ENCODE assay signal across 26 mouse cellular contexts in the genomic region with DNA sequence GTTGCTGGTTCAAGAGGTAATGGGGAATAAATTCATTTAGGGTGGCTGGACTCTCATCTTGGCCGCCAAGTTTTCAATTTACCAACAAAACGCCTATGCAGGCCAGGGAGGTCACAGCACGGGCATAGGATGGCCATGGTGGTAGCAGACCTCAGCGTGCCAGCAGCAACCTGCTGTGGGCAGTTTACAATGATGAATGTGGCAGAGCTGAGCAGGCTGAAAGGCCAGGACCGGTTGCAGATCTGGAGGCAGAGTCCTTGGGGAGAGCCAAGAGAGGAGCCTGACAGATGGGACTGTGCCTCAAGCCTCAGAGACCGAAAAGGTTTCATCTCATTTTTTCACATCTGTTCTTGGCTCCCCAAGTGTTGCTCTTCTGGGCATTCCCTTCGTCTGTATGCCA.
DNase-seq lines count a peak whose midpoint lies in the region; ATAC-seq lines count a peak whose summit lies in the region.
"Had no signal": no experiment of that assay in that cellular context is flagged by ENCODE, and none has a peak within 500 bp of the region (broad histone marks: within the 10 kb centered on the region; RNA-seq: fewer than 3 reads in every experiment).

No protein-coding gene starts in this region.

- peak; percentile 50; the same call in 1 of the 2 replicates for ATAC-seq in hindbrain, embryonic 16.5 days
- no peak for ATAC-seq in hindbrain, embryonic 14.5 days (ENCODE audit: low FRiP score)
- ATAC-seq: forebrain, postnatal 0 days; inflammation-experienced regulatory T-cells, adult 6 months; midbrain, embryonic 13.5 days had no signal

- no peak overlapping the region for H3K27ac ChIP-seq in hindbrain, embryonic 16.5 days (ENCODE audit: low read depth, low read length)
- no peak overlapping the region for H3K27ac ChIP-seq in hindbrain, embryonic 14.5 days
- H3K27ac ChIP-seq: embryonic facial prominence, embryonic 12.5 days; gastrocnemius, adult 2 months; heart, embryonic 10.5 days; left cerebral cortex, adult 2 months; limb, embryonic 10.5 days; liver, embryonic 15.5 days; midbrain, embryonic 13.5 days; neural tube, embryonic 15.5 days had no signal

- H3K27me3 ChIP-seq in hindbrain, embryonic 16.5 days (replicated peaks; ENCODE audit: control insufficient read depth, insufficient read depth, low read length) = no peaks in the 10 kb centered on the region
- no peaks in the 10 kb centered on the region for H3K27me3 ChIP-seq in hindbrain, embryonic 14.5 days (ENCODE audit: control insufficient read depth, insufficient read depth, low read length)
- H3K27me3 ChIP-seq: embryonic facial prominence, embryonic 12.5 days; liver, embryonic 15.5 days; midbrain, embryonic 13.5 days; neural tube, embryonic 15.5 days had no signal

- DNase-seq in hindbrain, embryonic 14.5 days (ENCODE audit: low spot score) = no peak
- DNase-seq in retina, embryonic 14.5 days (ENCODE audit: low spot score) = peak; percentile 6
- DNase-seq in retina, postnatal 1 day = no peak
- peak; percentile 58 for DNase-seq in cerebellum, adult 9-10 months
- peak; percentile 17 for DNase-seq in mesoderm, embryonic 11.5 days (ENCODE audit: low read depth, low spot score)
- DNase-seq in gastrocnemius, adult 18-20 months (ENCODE audit: low spot score) = no peak
- no peak for DNase-seq in frontal cortex, postnatal 10 days (ENCODE audit: low spot score in 2 of 2)
- DNase-seq: adrenal gland, postnatal 25 days; forebrain, postnatal 0 days; gastrocnemius, adult 2 months; heart, postnatal 4 days; kidney, adult 18-20 months; layer of hippocampus, adult 9-11 months; liver; right cerebral cortex, postnatal 25 days; spleen, adult 18-20 months had no signal

- no peaks in the 10 kb centered on the region for H3K36me3 ChIP-seq in hindbrain, embryonic 16.5 days (ENCODE audit: control insufficient read depth, insufficient read depth, low read length)
- no peaks in the 10 kb centered on the region for H3K36me3 ChIP-seq in hindbrain, embryonic 14.5 days (replicated peaks; ENCODE audit: control insufficient read depth, insufficient read depth)
- H3K36me3 ChIP-seq: embryonic facial prominence, embryonic 12.5 days; heart, embryonic 10.5 days; limb, embryonic 10.5 days; liver, embryonic 15.5 days; midbrain, embryonic 13.5 days; neural tube, embryonic 15.5 days had no signal

- H3K9ac ChIP-seq in hindbrain, embryonic 16.5 days (ENCODE audit: low read depth, low read length) = no peak overlapping the region
- no peak overlapping the region for H3K9ac ChIP-seq in hindbrain, embryonic 14.5 days
- H3K9ac ChIP-seq: embryonic facial prominence, embryonic 12.5 days; forebrain, postnatal 0 days; liver, embryonic 15.5 days; midbrain, embryonic 13.5 days; neural tube, embryonic 15.5 days had no signal

- no peak overlapping the region for H3K4me2 ChIP-seq in hindbrain, embryonic 16.5 days (ENCODE audit: low read length)
- no peak overlapping the region for H3K4me2 ChIP-seq in hindbrain, embryonic 14.5 days (replicated peaks)
- H3K4me2 ChIP-seq: embryonic facial prominence, embryonic 12.5 days; liver, embryonic 15.5 days; midbrain, embryonic 13.5 days; neural tube, embryonic 15.5 days had no signal

- WGBS in hindbrain, embryonic 16.5 days = 45% methylated on average over 7 of the region's 7 CpGs
- WGBS in hindbrain, embryonic 14.5 days = 48% methylated on average over 7 of the region's 7 CpGs

- no peaks in the 10 kb centered on the region for H3K9me3 ChIP-seq in hindbrain, embryonic 16.5 days (ENCODE audit: control insufficient read depth, low read length)
- H3K9me3 ChIP-seq in hindbrain, embryonic 14.5 days (ENCODE audit: control insufficient read depth, low read length) = no peaks in the 10 kb centered on the region
- H3K9me3 ChIP-seq: embryonic facial prominence, embryonic 12.5 days; heart, embryonic 10.5 days; limb, embryonic 10.5 days; liver, embryonic 15.5 days; midbrain, embryonic 13.5 days; neural tube, embryonic 15.5 days had no signal

- no peak overlapping the region for H3K4me3 ChIP-seq in hindbrain, embryonic 16.5 days (ENCODE audit: low read length)
- no peak overlapping the region for H3K4me3 ChIP-seq in hindbrain, embryonic 14.5 days (replicated peaks; ENCODE audit: low read length)
- H3K4me3 ChIP-seq: embryonic facial prominence, embryonic 12.5 days; gastrocnemius, adult 2 months; heart, embryonic 10.5 days; left cerebral cortex, adult 2 months; limb, embryonic 10.5 days; liver, embryonic 15.5 days; midbrain, embryonic 13.5 days; myocyte; neural tube, embryonic 15.5 days had no signal

- no peaks in the 10 kb centered on the region for H3K4me1 ChIP-seq in hindbrain, embryonic 16.5 days (ENCODE audit: control insufficient read depth, insufficient read depth, low read depth, low read length)
- H3K4me1 ChIP-seq in hindbrain, embryonic 14.5 days (replicated peaks; ENCODE audit: control insufficient read depth, insufficient read depth, low read length) = no peaks in the 10 kb centered on the region
- H3K4me1 ChIP-seq: embryonic facial prominence, embryonic 12.5 days; heart, embryonic 10.5 days; limb, embryonic 10.5 days; liver, embryonic 15.5 days; midbrain, embryonic 13.5 days; neural tube, embryonic 15.5 days had no signal

Comparison
In these comparisons a context has a peak if more than half of its experiments do, and no peak if none do; other contexts are left out.
1. DNase-seq: peak in retina, embryonic 14.5 days (single experiment), cerebellum, adult 9-10 months (single experiment) and mesoderm, embryonic 11.5 days (single experiment); none in hindbrain, embryonic 14.5 days (single experiment), retina, postnatal 1 day (single experiment), gastrocnemius, adult 18-20 months (single experiment) and frontal cortex, postnatal 10 days (0 of 2).